Mouse (Mus musculus) heart, embryonic 11.5 days (tissue): ENCODE measurements at regions not wholly inside any gene's neighbourhood (a gene's known extent, or its start where the extent isn't known, plus 50 kb on each side); places are given as distances from the start of the nearest gene placed in this dataset.

Experiments used
- ATAC-seq: fragments of 200-750 bp; cut with Nextera tagmentation; replicated peaks from 2 replicates; pipeline ENCODE4 v1.8.0; 2017; ENCODE audit warnings: moderate library complexity; ENCODE audit not compliant: insufficient number of reproducible peaks, low FRiP score, low TSS enrichment
- H3K27ac ChIP-seq: fragments of 300-500 bp; sonication (generic); 2 replicates; pipeline ENCODE4 v1.5.1; 2014; ENCODE audit warnings: mild to moderate bottlenecking, low read depth, low read length
- H3K27me3 ChIP-seq: fragments of 300-500 bp; sonication (generic); 2 replicates; pipeline ENCODE4 v1.6.1; 2014; ENCODE audit warnings: mild to moderate bottlenecking, low read length, mixed read lengths; ENCODE audit not compliant: control insufficient read depth, insufficient read depth
- H3K36me3 ChIP-seq: fragments of 300-500 bp; sonication (generic); 2 replicates; pipeline ENCODE4 v1.6.1; 2014; ENCODE audit warnings: mild to moderate bottlenecking, low read length, moderate library complexity, mixed read lengths; ENCODE audit not compliant: control insufficient read depth, insufficient read depth
- H3K4me1 ChIP-seq: fragments of 300-500 bp; sonication (generic); 2 replicates; pipeline ENCODE4 v1.6.1; 2014; ENCODE audit warnings: low read length; ENCODE audit not compliant: control insufficient read depth, insufficient read depth
- H3K4me2 ChIP-seq: fragments of 300-500 bp; sonication (generic); 2 replicates; pipeline ENCODE4 v1.6.1; 2014; ENCODE audit warnings: mild to moderate bottlenecking, moderate library complexity
- H3K4me3 ChIP-seq: fragments of 300-500 bp; sonication (generic); 2 replicates; pipeline ENCODE4 v1.5.1; 2014; ENCODE audit warnings: low read depth, low read length
- H3K9ac ChIP-seq: fragments of 300-500 bp; sonication (generic); 2 replicates; pipeline ENCODE4 v1.6.1; 2014; ENCODE audit warnings: mild to moderate bottlenecking, low read depth, low read length, moderate library complexity
- H3K9me3 ChIP-seq: fragments of 300-500 bp; sonication (generic); replicated peaks from 2 replicates; pipeline ENCODE4 v1.6.1; 2016; ENCODE audit warnings: low read length; ENCODE audit not compliant: control insufficient read depth
- WGBS: fragments of 180-500 bp; shearing (Covaris S2); extraction: QIAGEN DNeasy Blood & Tissue Kit; methylation state at CpG from one replicate; pipeline ENCODE4 v1.1.7; 2014; ENCODE audit not compliant: insufficient replicate concordance; 5-methylcytosine and 5-hydroxymethylcytosine counted together

DNA sequence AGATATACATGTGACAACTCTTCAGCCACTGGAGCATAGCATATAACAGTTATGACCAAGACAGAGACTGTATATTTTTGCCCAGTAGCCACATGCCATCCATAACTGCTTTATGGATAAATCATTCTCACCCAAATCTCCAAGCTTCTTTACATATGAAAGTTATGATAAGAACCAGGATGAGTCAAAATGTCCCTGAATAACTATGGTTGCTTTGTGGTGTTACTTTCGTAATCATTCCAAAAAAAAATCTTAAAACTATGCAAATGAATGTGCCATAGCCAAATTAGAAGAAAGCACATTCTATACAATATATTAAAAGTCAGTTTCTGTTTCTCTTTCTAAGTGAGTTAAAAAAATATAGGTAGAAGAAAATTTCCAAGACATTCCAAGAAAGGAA is 605.2 kb upstream of the Tle4 start:
- H3K4me2 ChIP-seq = no peak overlapping the region
- 76% methylated on average over 1 of the region's 1 CpGs for WGBS
- no peaks in the 10 kb centered on the region for H3K36me3 ChIP-seq
- no peak overlapping the region for H3K9ac ChIP-seq
- no peaks in the 10 kb centered on the region for H3K27me3 ChIP-seq
- H3K4me3 ChIP-seq = no peak overlapping the region
- no peak overlapping the region for H3K27ac ChIP-seq
- H3K4me1 ChIP-seq = no peaks in the 10 kb centered on the region
- H3K9me3 ChIP-seq = no peaks in the 10 kb centered on the region
- ATAC-seq = no peak

DNA sequence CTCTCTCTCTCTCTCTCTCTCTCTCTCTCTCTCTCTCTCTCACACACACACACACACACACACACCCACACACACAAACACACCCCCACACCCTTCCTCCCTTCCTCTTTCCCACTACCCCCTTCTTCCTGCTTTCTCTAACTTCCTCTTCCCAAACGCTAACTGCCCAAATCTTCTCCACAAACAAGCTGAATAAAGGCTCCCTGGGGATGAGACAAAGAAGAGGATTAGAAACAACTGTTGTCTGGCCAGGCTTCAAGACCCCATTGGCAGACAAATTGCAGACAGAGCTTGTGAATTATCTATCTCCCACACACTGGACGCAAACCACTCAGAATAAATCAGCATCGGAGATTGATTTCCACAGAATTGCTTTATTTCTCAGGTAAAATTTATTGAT is 603.4 kb upstream of the Tle4 start:
- no peaks in the 10 kb centered on the region for H3K27me3 ChIP-seq
- H3K9ac ChIP-seq = no peak overlapping the region
- H3K9me3 ChIP-seq = no peaks in the 10 kb centered on the region
- 46% methylated on average over 3 of the region's 3 CpGs for WGBS
- H3K27ac ChIP-seq = no peak overlapping the region
- no peaks in the 10 kb centered on the region for H3K4me1 ChIP-seq
- H3K36me3 ChIP-seq = no peaks in the 10 kb centered on the region
- H3K4me2 ChIP-seq = no peak overlapping the region
- no peak overlapping the region for H3K4me3 ChIP-seq
- no peak for ATAC-seq

DNA sequence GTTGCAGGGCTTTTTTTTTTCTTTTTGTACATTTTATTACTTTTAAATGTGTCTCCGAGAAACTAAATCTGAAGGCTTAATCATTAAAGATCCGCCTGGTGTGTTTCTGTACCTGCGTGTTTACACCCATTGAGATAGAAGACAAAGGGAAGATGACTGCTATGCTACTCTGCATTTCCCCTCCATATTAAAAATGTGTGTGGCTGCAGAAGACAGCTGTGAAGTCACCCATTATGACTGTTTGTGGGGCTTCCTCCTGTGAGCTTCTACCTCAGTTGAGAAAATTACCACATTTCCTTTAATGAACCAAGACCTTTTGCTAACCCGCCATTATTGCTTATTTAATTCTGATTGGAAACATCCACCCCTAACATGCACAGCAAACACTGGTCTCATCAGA is 602.9 kb upstream of the Tle4 start:
- Histone ChIP-seq H3K4me3 (no peak overlapping the region), H3K9ac (no peak overlapping the region), H3K27ac (no peak overlapping the region), H3K4me1 (no peaks in the 10 kb centered on the region), H3K9me3 (no peaks in the 10 kb centered on the region), H3K4me2 (no peak overlapping the region), H3K27me3 (no peaks in the 10 kb centered on the region), H3K36me3 (no peaks in the 10 kb centered on the region)
- no peak for ATAC-seq
- WGBS = 73% methylated on average over 4 of the region's 4 CpGs

DNA sequence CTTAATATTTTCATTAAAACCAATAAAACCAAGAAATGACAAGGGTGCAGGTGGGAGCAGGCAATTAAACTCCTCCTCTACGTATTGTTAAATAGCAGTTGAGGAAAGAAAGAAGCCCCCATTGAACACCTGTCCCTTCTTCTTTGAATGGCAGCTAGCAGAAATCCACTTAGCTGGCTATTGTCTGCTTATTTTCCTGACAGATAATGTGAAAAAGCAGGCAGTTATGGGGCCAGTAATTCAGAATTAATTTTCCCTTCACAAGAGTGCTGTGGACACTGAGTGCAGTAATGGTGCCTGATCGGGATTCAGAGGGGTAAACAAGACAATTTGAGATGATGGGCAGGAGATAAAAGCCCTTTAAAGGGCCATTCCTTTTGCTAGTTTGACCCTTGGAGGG is 602.5 kb upstream of the Tle4 start:
- no peaks in the 10 kb centered on the region for H3K4me1 ChIP-seq
- H3K9me3 ChIP-seq = no peaks in the 10 kb centered on the region
- WGBS = 72% methylated on average over 2 of the region's 2 CpGs
- no peak for ATAC-seq
- H3K9ac ChIP-seq = no peak overlapping the region
- H3K4me2 ChIP-seq = no peak overlapping the region
- no peaks in the 10 kb centered on the region for H3K27me3 ChIP-seq
- H3K36me3 ChIP-seq = no peaks in the 10 kb centered on the region
- no peak overlapping the region for H3K4me3 ChIP-seq
- H3K27ac ChIP-seq = no peak overlapping the region

DNA sequence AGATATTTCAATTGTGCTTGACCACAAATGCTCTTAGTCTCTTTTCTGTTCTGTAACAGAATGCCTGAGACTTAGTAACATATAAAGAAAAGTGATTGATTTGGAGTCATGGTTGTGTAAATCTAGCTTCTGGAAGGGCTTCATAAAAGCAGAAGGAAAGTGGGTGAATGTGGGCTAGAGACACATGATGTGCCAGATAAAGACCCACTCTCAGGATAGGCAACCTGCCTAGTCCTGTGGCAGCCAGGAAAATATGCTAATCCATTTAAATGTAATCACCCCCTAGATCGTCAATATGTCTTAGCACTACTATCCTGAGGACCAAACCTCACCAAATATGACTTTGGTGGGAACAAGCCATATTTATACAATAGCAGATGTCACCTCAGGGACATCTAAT is 601.8 kb upstream of the Tle4 start:
- H3K9me3 ChIP-seq = no peaks in the 10 kb centered on the region
- no peaks in the 10 kb centered on the region for H3K27me3 ChIP-seq
- H3K4me2 ChIP-seq = no peak overlapping the region
- H3K4me1 ChIP-seq = no peaks in the 10 kb centered on the region
- no peak overlapping the region for H3K9ac ChIP-seq
- no peak for ATAC-seq
- 65% methylated on average over 1 of the region's 1 CpGs for WGBS
- H3K36me3 ChIP-seq = no peaks in the 10 kb centered on the region
- no peak overlapping the region for H3K27ac ChIP-seq
- no peak overlapping the region for H3K4me3 ChIP-seq

DNA sequence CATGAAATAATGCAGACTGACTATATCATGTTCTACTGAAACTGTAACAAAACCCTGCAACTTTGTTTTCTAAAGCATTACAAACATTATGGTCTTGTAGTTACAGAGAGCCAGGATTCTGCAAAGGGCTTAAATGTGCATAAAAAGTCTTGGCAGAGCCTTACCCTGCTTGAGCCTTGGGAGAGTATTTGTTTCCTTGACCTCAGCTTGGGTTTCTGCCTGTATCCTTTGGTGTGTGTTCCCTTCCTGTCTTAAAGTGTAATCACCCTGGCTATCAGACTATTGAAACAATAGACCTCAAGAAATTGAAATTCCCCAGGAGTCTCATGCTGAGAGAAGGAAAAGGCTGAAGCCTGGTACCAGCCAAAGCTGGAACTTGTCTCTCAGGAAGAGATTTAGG is 577.4 kb upstream of the Tle4 start:
- ATAC-seq = no peak
- H3K36me3 ChIP-seq = no peaks in the 10 kb centered on the region
- H3K9me3 ChIP-seq = no peaks in the 10 kb centered on the region
- H3K27ac ChIP-seq = no peak overlapping the region
- no peak overlapping the region for H3K4me3 ChIP-seq
- H3K4me1 ChIP-seq = no peaks in the 10 kb centered on the region
- no peaks in the 10 kb centered on the region for H3K27me3 ChIP-seq
- H3K4me2 ChIP-seq = no peak overlapping the region
- H3K9ac ChIP-seq = no peak overlapping the region

DNA sequence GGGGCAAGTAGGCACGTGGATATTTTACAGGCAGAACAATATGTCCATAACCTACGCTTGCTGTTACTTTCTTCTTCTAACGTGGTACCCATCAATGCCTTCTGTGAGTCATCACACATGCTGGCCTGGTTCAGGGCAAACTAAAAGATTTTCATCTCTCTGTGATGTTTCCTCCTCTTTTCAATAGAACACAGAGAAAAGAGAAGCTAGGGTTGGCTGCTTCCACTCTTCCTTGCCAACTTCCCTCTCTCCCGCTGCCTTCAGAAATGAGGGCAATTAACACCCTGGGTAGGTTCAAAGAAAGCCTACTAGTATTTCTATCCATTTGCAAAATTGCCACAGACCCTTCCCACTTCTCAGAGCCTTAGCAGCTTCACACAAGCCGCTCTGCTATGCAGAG is 575.5 kb upstream of the Tle4 start:
- WGBS = 32% methylated on average over 5 of the region's 5 CpGs
- Histone ChIP-seq H3K27ac (no peak overlapping the region), H3K4me2 (no peak overlapping the region), H3K36me3 (no peaks in the 10 kb centered on the region), H3K4me3 (no peak overlapping the region), H3K27me3 (no peaks in the 10 kb centered on the region), H3K4me1 (no peaks in the 10 kb centered on the region), H3K9me3 (no peaks in the 10 kb centered on the region), H3K9ac (no peak overlapping the region)
- ATAC-seq = no peak

DNA sequence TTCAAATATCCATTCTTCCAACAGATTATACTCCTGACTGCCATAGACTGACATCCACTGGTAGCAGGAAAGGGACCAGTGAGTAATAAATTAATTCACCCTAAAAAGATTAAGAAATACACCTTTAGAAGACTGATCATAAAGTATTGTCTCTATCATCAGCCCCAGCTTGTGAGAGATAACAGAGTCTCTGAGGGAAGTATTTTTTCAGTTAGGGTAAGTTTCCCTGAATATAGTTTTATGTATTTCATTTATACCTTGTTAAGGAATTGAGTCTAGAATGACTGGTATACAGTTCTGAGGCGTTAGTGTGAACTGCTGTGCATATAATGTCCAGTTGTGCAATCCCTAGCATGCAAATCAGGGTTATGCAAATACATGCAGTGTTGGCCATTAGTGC is 569.3 kb upstream of the Tle4 start:
- Histone ChIP-seq H3K9me3 (no peaks in the 10 kb centered on the region), H3K27ac (no peak overlapping the region), H3K4me3 (no peak overlapping the region), H3K4me1 (no peaks in the 10 kb centered on the region), H3K4me2 (no peak overlapping the region), H3K27me3 (no peaks in the 10 kb centered on the region), H3K36me3 (no peaks in the 10 kb centered on the region), H3K9ac (no peak overlapping the region)
- 70% methylated on average over 1 of the region's 1 CpGs for WGBS
- no peak for ATAC-seq

DNA sequence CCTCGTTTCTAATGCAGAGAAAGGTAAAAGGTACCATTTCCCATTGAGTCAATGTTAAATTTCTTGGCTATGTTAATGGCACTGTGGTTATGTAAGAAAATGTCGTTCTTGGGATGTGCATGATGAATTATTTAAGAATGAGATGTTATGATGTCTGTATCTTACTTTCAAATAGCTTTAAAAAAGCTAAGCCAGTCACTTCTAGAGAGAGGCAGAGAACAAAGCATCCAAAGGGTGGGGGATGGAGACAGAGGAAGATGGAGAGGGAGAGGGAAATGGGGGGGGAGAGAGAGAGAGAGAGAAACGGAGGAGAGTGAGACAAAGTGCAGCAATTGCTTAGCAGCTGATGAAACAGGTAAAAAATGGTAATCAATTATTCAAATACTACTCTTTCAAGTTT is 562.8 kb upstream of the Tle4 start:
- 52% methylated on average over 3 of the region's 3 CpGs for WGBS

More for the DNA sequence above, 562.8 kb upstream of the Tle4 start:
- H3K4me3 ChIP-seq = no peak overlapping the region
- no peaks in the 10 kb centered on the region for H3K36me3 ChIP-seq
- no peak overlapping the region for H3K4me2 ChIP-seq
- no peaks in the 10 kb centered on the region for H3K4me1 ChIP-seq
- no peak overlapping the region for H3K27ac ChIP-seq
- no peak overlapping the region for H3K9ac ChIP-seq
- no peaks in the 10 kb centered on the region for H3K9me3 ChIP-seq
- H3K27me3 ChIP-seq = no peaks in the 10 kb centered on the region
- no peak for ATAC-seq
